Mouse (Mus musculus) erythroblast, embryonic 14.5 days (primary cell): ENCODE results near the gene Aox1. TPM values are rescaled to one million over a fixed set of nuclear protein-coding genes. Genes with fewer than 3 reads are reported as not detected.

ENCODE experiments used
- H3K27me3 ChIP-seq: 2 replicates; pipeline ENCODE4 v1.6.1; 2012; ENCODE audit warnings: inconsistent platforms; ENCODE audit not compliant: control insufficient read depth
- H3K36me3 ChIP-seq: 2 replicates; pipeline ENCODE4 v1.6.1; 2012; ENCODE audit warnings: mild to moderate bottlenecking, inconsistent platforms; ENCODE audit not compliant: control insufficient read depth
- H3K4me1 ChIP-seq: 2 replicates; pipeline ENCODE4 v1.6.1; 2012; ENCODE audit warnings: inconsistent platforms; ENCODE audit not compliant: control insufficient read depth
- H3K4me3 ChIP-seq: replicated peaks from 2 replicates; pipeline ENCODE3; 2012; ENCODE audit warnings: moderate library complexity, mild to moderate bottlenecking, inconsistent platforms
- H3K9me3 ChIP-seq: 2 replicates; pipeline ENCODE4 v1.6.1; 2012; ENCODE audit warnings: low read length, inconsistent platforms, mixed read lengths; ENCODE audit not compliant: control insufficient read depth
- GATA1 ChIP-seq: IDR thresholded peaks from 2 replicates; pipeline ENCODE4 v1.6.1; 2012; ENCODE audit warnings: low read length, inconsistent platforms, mixed read lengths
- TAL1 ChIP-seq: IDR thresholded peaks from 3 replicates; pipeline ENCODE4 v1.6.1; 2012; ENCODE audit warnings: low read length, inconsistent platforms, mixed read lengths
- polyA plus RNA-seq: library from polyadenylated mRNA; stranded (reverse); fragments of >175 nt; gene quantifications from 2 replicates; pipeline ENCODE4 v1.2.3, GENCODE M21; 2012

The Aox1 gene
- polyA plus RNA-seq, 1 experiment = not detected

DNA sequence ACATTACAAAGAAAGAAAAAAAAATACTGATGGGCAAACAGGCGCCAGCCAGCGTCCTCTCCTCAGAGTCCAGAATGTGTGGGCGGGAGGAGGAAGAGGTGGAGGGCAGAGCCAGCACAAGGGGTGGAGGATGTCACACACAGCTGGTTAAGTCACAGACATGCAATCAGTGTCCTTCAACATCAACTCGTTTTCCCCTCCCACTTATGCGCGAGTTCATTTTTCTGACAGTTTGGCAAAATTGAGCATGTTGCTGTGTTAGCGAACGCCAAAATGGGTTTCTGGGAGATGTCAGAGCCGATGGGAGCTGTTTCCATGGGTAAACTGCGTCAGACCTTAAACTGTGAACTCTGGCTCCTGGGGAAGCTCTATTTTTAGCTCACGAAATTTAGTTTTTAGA lies 27.2 kb downstream of the Aox1 start:
- H3K4me3 ChIP-seq = no peak overlapping the region
- H3K9me3 ChIP-seq = no peaks in the 10 kb centered on the region
- H3K36me3 ChIP-seq = no peaks in the 10 kb centered on the region
- H3K27me3 ChIP-seq = no peaks in the 10 kb centered on the region
- no peaks in the 10 kb centered on the region for H3K4me1 ChIP-seq
- TF ChIP-seq GATA1 (no peak), TAL1 (no peak)

DNA sequence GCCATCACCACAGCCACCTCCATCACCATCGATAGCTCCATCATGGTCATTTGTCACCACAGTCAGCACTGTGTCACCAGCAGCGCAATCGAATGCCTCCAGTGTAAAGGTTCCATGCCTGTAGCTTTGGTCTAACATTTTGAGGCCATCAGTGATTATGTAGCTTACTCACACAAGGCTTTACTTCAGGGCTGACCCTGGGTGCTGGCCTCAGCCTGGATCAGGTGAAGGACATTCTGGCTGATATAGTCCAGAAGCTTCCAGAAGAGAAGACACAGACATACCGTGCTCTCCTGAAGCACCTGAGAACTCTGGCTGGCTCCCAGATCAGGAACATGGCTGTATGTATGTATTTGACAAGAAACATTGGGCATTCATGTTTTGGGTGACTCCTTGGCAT lies 29.1 kb downstream of the Aox1 start:
- no peak for TF ChIP-seq TAL1
- no peak for TF ChIP-seq GATA1
- H3K4me3 ChIP-seq = no peak overlapping the region
- H3K36me3 ChIP-seq = no peaks in the 10 kb centered on the region
- no peaks in the 10 kb centered on the region for H3K4me1 ChIP-seq
- no peaks in the 10 kb centered on the region for H3K27me3 ChIP-seq
- no peaks in the 10 kb centered on the region for H3K9me3 ChIP-seq

DNA sequence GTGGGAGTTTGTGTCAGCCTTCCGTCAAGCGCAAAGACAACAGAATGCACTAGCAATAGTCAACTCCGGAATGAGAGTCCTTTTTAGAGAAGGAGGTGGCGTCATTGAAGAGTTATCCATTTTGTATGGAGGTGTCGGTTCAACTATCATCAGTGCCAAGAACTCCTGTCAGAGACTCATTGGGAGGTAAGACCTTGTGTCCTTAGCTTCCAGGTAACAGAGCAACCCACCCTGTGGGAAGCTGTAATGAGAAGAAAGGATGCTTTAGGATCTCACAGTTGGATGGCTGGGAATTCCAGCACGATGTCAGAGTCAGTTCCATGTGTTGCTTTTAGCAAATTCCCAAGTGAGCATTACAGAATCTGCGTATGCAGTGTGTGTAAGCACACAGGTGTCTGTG lies 32.4 kb downstream of the Aox1 start:
- no peaks in the 10 kb centered on the region for H3K27me3 ChIP-seq
- H3K4me1 ChIP-seq = no peaks in the 10 kb centered on the region
- TF ChIP-seq GATA1 (no peak), TAL1 (no peak)

DNA sequence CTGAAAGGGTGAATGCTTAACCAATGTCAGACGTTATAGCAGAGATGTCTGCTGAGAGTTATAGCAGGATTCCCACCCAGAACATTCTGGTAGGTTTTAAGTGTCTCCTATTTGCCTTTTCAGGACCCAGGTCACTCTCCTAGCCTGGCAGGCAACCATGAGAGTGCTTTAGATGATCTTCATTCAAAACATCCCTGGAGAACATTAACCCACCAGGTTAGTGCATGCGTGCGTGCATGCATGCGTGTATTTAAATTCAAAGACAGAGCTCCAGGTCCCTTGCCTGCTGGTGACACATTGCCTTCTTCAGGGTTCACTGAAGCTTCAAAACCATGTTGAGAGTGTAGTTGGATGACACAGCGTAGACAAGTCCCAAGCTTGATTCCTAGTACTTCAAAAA lies 35.4 kb downstream of the Aox1 start:
- H3K4me3 ChIP-seq = no peak overlapping the region
- H3K9me3 ChIP-seq = no peaks in the 10 kb centered on the region
- no peaks in the 10 kb centered on the region for H3K36me3 ChIP-seq
- H3K27me3 ChIP-seq = no peaks in the 10 kb centered on the region
- H3K4me1 ChIP-seq = no peaks in the 10 kb centered on the region
- no peak for TF ChIP-seq TAL1
- TF ChIP-seq GATA1 = no peak

More for the DNA sequence above, 32.4 kb downstream of the Aox1 start:
- no peaks in the 10 kb centered on the region for H3K36me3 ChIP-seq
- H3K4me3 ChIP-seq = no peak overlapping the region
- H3K9me3 ChIP-seq = no peaks in the 10 kb centered on the region

DNA sequence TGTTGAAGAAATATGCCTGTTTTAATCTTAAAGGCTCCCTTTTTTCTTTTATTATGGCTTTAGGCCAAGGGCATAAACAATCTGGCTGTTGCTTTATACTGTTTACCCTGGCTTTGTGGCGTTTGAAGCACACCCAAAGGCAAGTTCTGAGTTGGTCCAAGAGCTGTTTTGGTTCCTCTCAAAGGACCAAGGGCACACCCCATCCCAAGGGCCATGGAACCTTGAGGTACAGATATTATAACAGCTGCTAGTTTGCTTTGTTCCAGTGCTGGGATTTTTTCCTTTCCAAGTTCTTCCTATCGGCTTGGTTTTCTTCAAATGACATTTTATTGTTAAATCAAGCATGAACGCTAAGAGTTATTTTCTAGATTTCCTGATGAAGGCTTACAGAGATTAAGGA lies 35.9 kb downstream of the Aox1 start:
- TF ChIP-seq TAL1 (no peak), GATA1 (no peak)
- H3K4me1 ChIP-seq = no peaks in the 10 kb centered on the region
- no peaks in the 10 kb centered on the region for H3K9me3 ChIP-seq
- no peaks in the 10 kb centered on the region for H3K27me3 ChIP-seq
- no peaks in the 10 kb centered on the region for H3K36me3 ChIP-seq
- H3K4me3 ChIP-seq = no peak overlapping the region

DNA sequence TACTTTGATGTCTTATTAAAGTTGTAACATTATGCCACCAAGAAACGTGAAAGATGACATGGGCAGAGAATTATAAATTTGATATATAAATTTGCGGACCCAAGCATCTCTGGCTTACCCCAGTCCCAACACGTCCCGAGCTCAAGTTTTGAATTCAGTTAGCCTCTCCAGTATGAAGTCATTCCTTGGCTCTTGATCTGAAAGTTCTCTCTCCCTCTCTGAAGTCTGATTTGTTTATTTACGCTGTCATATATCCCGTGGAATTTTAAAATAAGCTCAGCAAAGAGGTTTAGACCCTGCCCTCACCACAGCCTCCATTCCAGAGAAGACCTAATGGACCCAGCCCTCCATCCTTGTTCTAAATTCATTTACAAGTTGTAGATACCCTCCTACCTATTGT lies 39.5 kb downstream of the Aox1 start:
- Histone ChIP-seq H3K9me3 (no peaks in the 10 kb centered on the region), H3K36me3 (no peaks in the 10 kb centered on the region), H3K4me1 (no peaks in the 10 kb centered on the region), H3K4me3 (no peak overlapping the region), H3K27me3 (no peaks in the 10 kb centered on the region)
- TF ChIP-seq TAL1 = no peak

DNA sequence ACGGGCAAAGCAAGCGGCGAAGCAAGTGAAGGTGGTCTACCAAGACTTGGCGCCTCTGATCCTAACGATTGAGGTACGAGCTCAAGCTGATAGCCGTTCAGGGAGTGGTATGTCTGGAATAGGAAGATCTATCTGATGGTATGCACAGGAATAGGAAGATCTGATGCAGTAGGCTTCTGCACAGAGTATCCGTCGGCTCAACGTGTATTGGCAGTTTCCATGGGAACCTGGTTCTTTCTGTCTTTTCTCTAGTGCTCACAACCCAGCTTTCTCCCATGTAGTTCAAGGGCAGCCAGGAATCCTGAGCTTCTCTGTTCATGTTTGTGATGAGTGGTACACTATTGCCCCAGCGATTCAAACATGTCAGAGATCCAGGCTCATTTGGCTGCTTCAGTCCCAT lies 40.4 kb downstream of the Aox1 start:
- no peaks in the 10 kb centered on the region for H3K4me1 ChIP-seq

DNA sequence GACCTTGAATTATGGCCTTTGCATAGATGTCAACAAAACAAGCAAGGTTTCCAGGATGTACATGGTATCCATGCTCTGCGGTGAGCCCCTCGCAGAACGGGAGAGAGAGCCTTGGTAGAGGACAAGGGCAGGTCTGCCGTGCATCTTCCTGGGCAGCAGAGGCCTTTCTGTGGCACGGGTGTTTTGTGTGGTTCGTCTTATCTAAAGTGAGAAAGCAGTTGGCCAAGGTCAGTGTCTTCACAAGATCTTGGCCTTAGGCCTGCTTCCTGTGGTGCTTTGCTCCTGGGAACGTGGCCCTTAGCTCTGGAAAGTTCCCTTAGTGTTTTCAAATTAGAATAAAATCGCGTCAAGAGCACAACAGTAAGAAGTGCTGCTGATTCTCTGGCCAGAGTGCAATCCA lies 41.3 kb downstream of the Aox1 start:
- no peaks in the 10 kb centered on the region for H3K4me1 ChIP-seq
- H3K27me3 ChIP-seq = no peaks in the 10 kb centered on the region
- TF ChIP-seq TAL1 (no peak), GATA1 (no peak)
- H3K36me3 ChIP-seq = no peaks in the 10 kb centered on the region
- no peaks in the 10 kb centered on the region for H3K9me3 ChIP-seq
- H3K4me3 ChIP-seq = no peak overlapping the region

More for the DNA sequence above, 40.4 kb downstream of the Aox1 start:
- no peak for TF ChIP-seq GATA1
- TF ChIP-seq TAL1 = no peak
- Histone ChIP-seq H3K27me3 (no peaks in the 10 kb centered on the region), H3K9me3 (no peaks in the 10 kb centered on the region), H3K36me3 (no peaks in the 10 kb centered on the region), H3K4me3 (no peak overlapping the region)

DNA sequence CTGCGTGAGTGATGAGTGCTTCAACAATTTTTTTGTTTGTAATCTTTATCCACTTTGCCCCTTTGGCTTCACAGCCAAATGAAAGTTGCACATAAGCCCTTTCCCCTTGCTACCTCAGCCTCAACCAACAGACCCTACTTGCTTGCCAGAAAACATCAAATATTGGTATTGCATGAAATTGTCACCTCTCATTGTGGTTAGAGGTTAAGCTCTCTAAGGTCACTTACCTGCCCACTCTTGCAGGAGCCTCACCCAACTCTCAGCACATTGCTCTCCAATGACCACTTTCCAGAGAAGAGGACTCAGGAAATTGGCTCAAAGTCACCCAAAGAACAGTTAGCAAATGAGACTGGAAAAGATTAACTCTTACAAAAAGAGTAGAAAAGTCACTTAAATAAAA lies 41.8 kb downstream of the Aox1 start:
- Histone ChIP-seq H3K27me3 (no peaks in the 10 kb centered on the region), H3K4me1 (no peaks in the 10 kb centered on the region), H3K36me3 (no peaks in the 10 kb centered on the region), H3K9me3 (no peaks in the 10 kb centered on the region), H3K4me3 (no peak overlapping the region)
- TF ChIP-seq TAL1 (no peak), GATA1 (no peak)

DNA sequence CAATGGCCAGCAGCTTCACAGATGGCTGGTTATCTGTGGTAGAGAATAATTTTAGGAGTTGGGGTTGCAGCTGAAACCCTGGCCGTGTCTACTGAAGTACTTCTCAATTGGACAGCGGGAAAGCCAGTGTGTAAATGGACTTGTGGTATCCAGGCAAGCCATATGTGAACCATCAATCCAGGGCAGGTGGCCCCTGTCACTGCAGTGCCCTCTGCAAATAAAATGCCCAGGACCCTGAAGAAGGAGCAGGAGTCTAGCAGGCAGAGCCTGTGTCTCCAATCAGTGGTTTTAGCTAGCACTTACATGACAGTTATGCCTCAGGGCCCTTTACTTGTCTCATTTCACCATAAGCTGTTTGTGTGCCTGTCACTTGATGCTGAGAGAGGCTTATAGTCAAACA lies 42.7 kb downstream of the Aox1 start:
- H3K9me3 ChIP-seq = no peaks in the 10 kb centered on the region
- TF ChIP-seq TAL1 = no peak
- TF ChIP-seq GATA1 = no peak

More for the DNA sequence above, 42.7 kb downstream of the Aox1 start:
- Histone ChIP-seq H3K4me1 (no peaks in the 10 kb centered on the region), H3K27me3 (no peaks in the 10 kb centered on the region), H3K36me3 (no peaks in the 10 kb centered on the region), H3K4me3 (no peak overlapping the region)
